Mouse (Mus musculus): Measurements from ENCODE around the gene Notch3. TPM values are rescaled to one million over a fixed set of nuclear protein-coding genes. Genes with fewer than 3 reads are reported as not detected.
"Not testable (repeated sequence)": the region's sequence is repeated elsewhere in the genome, so short reads cannot be mapped to it uniquely, and the experiment has no call there.

The Notch3 gene
- polyA plus RNA-seq, 1 experiment from 2014 or later = 1.5 TPM

GRCm38 (mm10) chr17:32118484-32118883 lies 48.2 kb downstream of the Notch3 start:
- in situ Hi-C loops (cut with MboI; ENCODE audit: low pct_unique_long_range_greater_than_20kb) = no loop called here
- ATAC-seq = no peak
- TF ChIP-seq CTCF (IDR thresholded peaks at IDR 0.05) = no peak
- POLR2A ChIA-PET = no interaction called here
- DNase-seq (ENCODE audit: low read depth, low spot score) = no peak
- CTCF ChIA-PET = no interaction called here
- H3K27me3 ChIP-seq = no peaks in the 10 kb centered on the region

DNA sequence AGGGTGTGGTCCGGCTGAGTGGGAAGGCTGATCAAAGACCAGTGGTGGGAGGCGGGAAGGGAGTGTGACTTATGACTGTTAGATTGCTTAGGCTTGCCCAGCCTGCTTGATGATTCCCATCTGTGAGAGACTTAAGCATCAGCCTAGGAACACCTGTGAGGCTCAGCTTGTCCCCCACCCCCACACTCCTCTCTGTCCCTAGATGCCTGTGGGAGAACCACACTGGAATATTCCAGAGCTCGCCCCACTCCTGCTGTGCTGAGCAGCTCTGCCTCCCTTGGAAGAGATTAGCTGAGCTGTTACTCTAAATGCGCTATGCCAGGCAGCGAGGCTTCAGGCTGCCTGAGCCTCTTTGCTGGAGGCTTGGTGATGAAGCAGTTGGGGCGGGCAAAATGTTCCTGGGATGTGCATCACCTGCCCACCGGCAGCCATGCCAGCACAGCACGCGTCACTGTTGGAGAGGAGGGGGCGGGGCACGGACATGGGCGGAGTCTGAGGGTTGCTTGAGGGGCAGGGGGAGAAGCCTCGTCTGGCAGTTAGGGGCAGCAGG lies 48.7 kb downstream of the Notch3 start:
- DNase-seq (ENCODE audit: low read depth, low spot score); in situ Hi-C loops (cut with MboI; ENCODE audit: low pct_unique_long_range_greater_than_20kb); H3K27me3 ChIP-seq: not testable (repeated sequence)
- ATAC-seq = peak; percentile 17
- CTCF ChIA-PET = interaction anchor here (1.0 to 1.1 kb wide), 2 partner anchors 10 to 92 kb away, joined by 3 read pairs; no protein-coding TSS in a partner anchor
- POLR2A ChIA-PET = interaction anchor here (0.9 kb wide), 1 partner anchor 11 kb away, joined by 4 read pairs; no protein-coding TSS in a partner anchor

DNA sequence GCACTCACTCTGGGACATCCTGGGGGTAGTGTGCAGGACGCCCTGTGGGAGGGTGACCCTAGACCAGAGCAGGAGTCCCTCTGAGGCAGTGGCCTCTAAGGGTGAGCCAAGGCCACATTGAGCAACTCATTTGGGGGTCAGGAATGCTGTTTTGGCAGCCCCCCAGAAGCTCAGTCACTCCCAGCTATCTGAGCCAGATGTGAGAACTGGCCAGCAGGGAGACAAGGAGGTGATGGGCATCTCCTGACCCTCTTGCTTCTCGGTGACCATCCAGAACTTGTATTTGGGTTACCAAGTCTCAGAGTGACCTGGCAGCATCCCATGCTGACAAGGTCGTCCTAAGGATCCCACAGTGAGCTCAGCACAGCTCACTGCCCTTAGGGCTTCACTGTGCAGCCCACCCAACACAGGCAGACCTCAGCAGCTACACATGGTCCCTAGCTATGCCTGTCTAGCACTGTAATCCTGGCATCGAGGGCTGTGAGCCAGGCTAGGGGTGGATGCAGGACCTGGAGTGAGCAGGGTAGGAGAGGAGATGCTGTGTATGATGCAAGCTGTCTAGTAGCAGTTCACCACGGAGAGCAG lies 49.3 kb downstream of the Notch3 start:
- DNase-seq (ENCODE audit: low read depth, low spot score) = no peak
- TF ChIP-seq CTCF (IDR thresholded peaks at IDR 0.05) = no peak
- in situ Hi-C loops (cut with MboI; ENCODE audit: low pct_unique_long_range_greater_than_20kb) = no loop called here
- ChIA-PET CTCF (interaction anchor here (0.9 to 1.1 kb wide), 3 partner anchors 9 to 92 kb away, joined by 3 read pairs; no protein-coding TSS in a partner anchor), POLR2A (interaction anchor here (0.9 kb wide), 1 partner anchor 12 kb away, joined by 4 read pairs; no protein-coding TSS in a partner anchor)
- H3K27me3 ChIP-seq = no peaks in the 10 kb centered on the region
- ATAC-seq = peak; percentile 52

DNA sequence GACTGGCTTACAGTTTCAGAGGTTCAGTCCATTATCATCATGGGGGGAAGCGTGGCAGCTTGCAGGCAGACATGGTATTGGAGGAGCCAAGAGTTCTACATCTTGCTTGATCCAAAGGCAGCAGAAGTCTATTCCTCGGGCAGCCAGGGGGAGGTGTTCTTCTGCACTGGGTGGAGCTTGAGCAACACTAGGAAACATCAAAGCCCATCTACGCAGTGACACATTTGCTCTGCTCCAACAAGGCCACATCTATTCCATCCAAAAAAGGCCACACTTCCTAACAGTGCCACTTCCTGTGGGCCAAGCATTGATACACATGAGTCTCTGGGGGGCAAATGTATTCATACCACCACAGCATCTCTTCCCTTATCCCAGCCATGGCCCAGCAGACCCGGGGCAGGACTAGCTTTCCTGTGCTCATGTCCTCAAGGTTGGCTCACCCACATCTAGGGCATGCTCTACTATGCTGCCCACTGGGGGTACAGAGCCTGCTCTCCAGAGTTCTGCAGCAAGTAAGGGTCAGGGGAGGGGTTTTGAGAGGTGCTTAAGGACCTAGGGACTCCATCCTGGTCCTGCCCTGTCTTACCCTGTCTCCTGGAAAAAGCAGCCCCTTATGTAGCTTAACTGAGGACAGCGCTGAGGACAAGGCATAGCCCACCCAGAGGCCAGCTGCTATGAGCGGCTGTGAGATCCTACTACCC lies 49.9 kb downstream of the Notch3 start:
- DNase-seq (ENCODE audit: low read depth, low spot score) = no peak
- in situ Hi-C loops (cut with MboI; ENCODE audit: low pct_unique_long_range_greater_than_20kb) = no loop called here
- ATAC-seq = no peak
- H3K27me3 ChIP-seq = no peaks in the 10 kb centered on the region
- ChIA-PET POLR2A (interaction anchor here (0.9 kb wide), 1 partner anchor 12 kb away, joined by 4 read pairs; no protein-coding TSS in a partner anchor), CTCF (interaction anchor here (0.9 to 1.1 kb wide), 3 partner anchors 8 to 93 kb away, joined by 3 read pairs; no protein-coding TSS in a partner anchor)
- no peak for TF ChIP-seq CTCF (IDR thresholded peaks at IDR 0.05)

GRCm38 (mm10) chr17:32114486-32114885 lies 52.2 kb downstream of the Notch3 start:
- ATAC-seq; POLR2A ChIA-PET; H3K27me3 ChIP-seq; CTCF ChIA-PET; in situ Hi-C loops (cut with MboI; ENCODE audit: low pct_unique_long_range_greater_than_20kb); DNase-seq (ENCODE audit: low read depth, low spot score): not testable (repeated sequence)

DNA sequence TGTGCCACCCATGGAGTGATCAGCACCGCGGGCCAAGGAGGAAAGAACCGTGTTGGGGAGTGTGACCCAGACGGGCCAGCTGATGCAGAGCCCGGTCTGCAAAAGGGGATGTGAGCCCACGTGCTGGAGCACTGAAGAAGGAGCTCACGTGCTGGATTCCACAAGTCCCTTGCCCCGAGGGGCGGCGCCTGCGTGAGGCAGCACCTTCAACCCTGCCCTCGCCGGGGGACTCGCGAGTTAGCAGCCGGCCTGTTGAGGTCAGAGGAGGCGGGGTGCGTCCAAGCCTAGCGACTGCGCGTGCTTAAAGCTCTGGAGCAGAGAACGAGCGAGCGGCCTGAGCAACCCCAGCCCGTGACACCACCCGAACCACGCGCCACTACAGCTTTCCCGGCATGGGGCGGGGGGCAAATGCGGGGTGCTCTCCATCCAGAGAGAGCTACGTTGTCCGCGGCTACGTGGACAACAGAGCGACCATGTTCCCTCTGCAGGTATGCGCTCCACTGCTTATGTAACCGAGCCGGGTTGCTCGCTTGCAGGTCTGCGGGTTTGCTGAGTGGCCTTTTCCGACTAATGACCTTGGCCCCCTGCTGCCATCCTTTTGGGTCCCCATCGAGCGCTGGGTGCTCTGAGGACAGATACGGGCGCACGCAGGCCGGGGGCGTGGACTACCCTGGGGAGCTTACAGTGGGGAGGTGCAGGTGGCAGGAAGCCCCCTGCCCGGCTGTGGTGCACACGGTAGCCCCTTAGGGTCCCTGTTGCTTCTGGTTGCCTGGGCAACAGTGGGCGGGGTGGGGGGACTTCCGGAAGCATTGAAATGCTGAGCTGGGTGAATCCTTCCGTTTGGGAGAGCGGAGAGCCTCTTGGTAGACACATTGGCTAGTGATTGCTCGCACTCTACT lies 52.9 kb downstream of the Notch3 start:
- H3K27me3 ChIP-seq = no peaks in the 10 kb centered on the region
- DNase-seq (ENCODE audit: low read depth, low spot score) = no peak
- in situ Hi-C loops (cut with MboI; ENCODE audit: low pct_unique_long_range_greater_than_20kb) = no loop called here
- ChIA-PET CTCF (no interaction called here), POLR2A (no interaction called here)
- no peak for ATAC-seq
- no peak for TF ChIP-seq CTCF (IDR thresholded peaks at IDR 0.05)

GRCm38 (mm10) chr17:32113255-32113522 lies 53.5 kb downstream of the Notch3 start:
- CTCF ChIA-PET = no interaction called here

DNA sequence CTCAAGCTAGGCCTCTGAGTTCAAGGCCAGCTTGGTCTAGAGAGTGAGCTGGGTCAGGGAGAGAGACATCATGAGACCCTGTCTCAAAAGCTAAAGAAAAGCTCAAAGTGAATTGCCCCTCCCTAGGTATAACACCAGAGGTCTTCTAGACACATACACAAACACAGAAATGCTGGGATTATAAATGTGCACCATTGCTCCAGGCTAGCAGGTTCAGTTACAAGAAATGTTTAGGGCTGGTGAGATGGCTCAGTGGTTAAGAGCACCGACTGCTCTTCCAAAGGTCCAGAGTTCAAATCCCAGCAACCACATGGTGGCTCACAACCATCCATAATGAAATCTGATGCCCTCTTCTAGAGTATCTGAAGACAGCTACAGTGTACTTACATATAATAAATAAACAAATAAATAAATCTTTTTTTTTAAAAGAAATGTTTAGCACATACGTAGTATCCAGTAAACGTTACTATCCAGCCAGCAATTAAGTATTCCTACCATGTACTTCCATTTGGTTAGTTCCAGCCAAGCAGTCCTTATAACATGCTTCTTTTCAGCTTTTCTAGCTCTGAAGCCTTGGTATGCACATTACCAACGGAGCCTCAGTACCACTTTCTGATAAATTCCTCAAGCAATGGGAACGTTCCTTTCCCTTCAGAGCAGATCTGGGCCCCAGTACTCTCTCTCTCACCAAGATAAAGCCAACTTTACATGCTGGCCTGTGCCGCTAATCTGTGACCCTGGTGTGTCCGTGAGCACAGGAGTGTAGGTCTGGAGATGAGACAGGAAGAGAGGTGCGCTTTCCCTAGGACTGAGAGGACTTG lies 54.0 kb downstream of the Notch3 start:
- no peak for DNase-seq (ENCODE audit: low read depth, low spot score)
- no peak for ATAC-seq
- H3K27me3 ChIP-seq = no peaks in the 10 kb centered on the region
- in situ Hi-C loops (cut with MboI; ENCODE audit: low pct_unique_long_range_greater_than_20kb) = no loop called here
- ChIA-PET POLR2A (no interaction called here), CTCF (no interaction called here)
- no peak for TF ChIP-seq CTCF (IDR thresholded peaks at IDR 0.05)

More at GRCm38 (mm10) chr17:32113255-32113522, 53.5 kb downstream of the Notch3 start:
- in situ Hi-C loops (cut with MboI; ENCODE audit: low pct_unique_long_range_greater_than_20kb) = no loop called here
- H3K27me3 ChIP-seq = no peaks in the 10 kb centered on the region
- DNase-seq (ENCODE audit: low read depth, low spot score) = no peak
- no peak for ATAC-seq
- TF ChIP-seq CTCF (IDR thresholded peaks at IDR 0.05) = no peak
- POLR2A ChIA-PET = no interaction called here

- ChIA-PET POLR2A (no interaction called here), CTCF (no interaction called here)
- in situ Hi-C loops (cut with MboI; ENCODE audit: low pct_unique_long_range_greater_than_20kb) = no loop called here
- TF ChIP-seq CTCF (IDR thresholded peaks at IDR 0.05) = no peak
- ATAC-seq (no peak), DNase-seq (ENCODE audit: low read depth, low spot score) (no peak)
- no peaks in the 10 kb centered on the region for H3K27me3 ChIP-seq
Measured at GRCm38 (mm10) chr17:32110980-32111780, 55.5 kb downstream of the Notch3 start.

Data from Patski (cell line).